Mouse (Mus musculus) c-Kit-positive CD71-positive TER-119-positive erythroid progenitor cells, embryonic 14.5 days (primary cell): ENCODE results near the gene Ddx28.
A peak's percentile ranks its signal among the peaks of the same experiment; 100 is the strongest.

ENCODE experiments used
- DNase-seq: peaks from one replicate; pipeline ENCODE4 v3.0.0-alpha.2; 2013; ENCODE audit warnings: low spot score

Gene Ddx28

DNA sequence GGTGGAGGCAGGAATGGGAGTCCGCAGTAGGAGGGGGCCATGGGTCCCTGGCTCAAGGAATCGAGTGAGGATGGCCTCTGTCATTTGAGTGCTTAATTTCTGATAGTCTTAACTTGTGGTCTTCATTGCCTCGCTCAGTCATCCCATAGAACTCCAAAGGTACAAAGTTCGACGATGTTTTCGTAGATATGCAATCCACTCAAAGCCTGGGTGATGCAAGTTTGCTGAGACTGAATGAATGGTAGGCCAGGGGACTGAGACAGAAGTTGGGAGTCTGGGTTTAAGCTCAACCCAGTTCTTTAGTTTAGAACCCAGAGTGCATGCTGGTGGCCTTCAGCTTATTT lies at the start of gene Ddx28:
Ddx28 (minus strand) TSS at position 240 of the 344 bp plus-strand sequence.
- DNase-seq: peak; percentile 62

DNA sequence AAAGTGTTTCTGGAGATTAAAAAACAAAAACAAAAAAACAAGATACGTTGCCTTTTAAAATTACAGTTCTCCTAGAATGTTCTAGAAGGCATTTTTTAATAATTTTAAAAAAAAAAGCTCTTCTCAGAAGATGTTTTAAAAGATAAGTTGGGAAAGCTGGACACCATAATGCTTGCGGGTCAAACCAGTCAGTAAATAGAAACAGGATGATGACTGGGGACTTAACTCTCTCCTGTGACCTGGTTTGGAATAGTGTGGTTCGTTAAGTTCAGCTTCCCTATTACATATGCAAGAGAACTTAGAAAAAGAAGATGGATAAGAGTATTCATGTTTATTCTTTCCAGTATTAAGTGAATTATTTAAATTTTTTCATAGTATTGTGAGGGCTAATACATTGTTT lies 48.8 kb upstream of the Ddx28 start:
- DNase-seq: peak; percentile 37

DNA sequence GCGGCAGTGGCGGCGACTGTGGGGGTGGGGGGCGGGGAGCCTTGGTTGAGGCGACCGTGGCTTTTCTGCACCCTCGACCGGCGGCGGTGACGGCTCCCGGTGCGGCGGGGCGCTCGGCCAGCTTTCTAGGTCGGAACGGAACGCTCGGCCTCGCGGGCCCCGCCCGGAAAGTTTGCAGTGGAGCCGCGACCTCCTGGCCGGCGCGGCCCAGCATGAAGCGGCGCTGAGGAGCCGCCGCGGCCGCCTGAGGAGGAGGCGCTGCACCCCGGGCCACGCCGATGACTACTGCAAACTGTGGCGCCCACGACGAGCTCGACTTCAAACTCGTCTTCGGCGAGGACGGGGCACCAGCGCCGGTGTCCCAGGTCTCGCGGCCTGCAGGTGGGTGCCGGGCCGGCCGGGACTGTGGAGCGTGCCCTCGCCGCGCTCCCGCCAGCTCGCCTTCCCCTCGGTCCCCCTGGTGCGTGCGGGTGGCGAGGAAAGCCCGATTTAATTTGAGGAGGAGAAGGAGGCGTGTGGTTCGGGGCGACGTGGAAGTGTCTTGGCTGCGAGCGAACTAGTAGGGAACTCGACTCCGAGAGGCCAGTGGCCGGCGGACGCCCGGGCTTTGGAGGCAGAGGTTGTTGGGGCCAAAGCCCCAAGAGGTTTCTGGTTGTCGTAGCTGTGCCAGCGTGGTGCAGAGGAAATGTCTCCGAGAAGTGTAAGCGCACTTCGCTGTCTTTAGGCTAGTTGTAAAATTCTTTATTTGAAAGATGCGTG lies 48.1 kb upstream of the Ddx28 start:
- peak; percentile 53 for DNase-seq

GRCm38 (mm10) chr8:106058731-106059612 lies 47.3 kb upstream of the Ddx28 start, which contains the start of gene Nfatc3:
Gene Nfatc3, plus strand, starts transcription at chr8:106058840.
- peak; percentile 93 for DNase-seq

GRCm38 (mm10) chr8:106056455-106056982 lies 44.8 kb upstream of the Ddx28 start:
- DNase-seq: no peak

DNA sequence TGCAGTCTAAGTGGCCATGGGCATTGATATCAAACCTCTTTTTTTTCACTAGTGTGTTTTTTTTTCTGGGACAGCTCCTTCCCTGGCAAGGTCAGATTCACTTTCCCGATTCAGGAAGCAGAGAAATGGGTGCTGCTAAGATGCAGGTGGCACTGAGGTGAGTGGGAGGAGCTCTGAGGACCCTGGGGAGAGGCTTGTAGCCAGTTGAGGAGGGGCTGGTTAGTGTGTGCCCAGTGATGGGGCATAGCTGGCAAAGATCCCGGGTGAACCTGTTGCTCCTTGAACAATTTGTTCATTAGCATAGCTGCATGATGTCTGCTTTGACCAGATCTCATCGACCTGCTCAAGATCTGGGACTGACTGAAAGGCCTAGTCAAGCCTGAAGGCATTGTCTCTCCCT lies 43.4 kb upstream of the Ddx28 start:
- DNase-seq: no peak

- DNase-seq: no peak
Observed at GRCm38 (mm10) chr8:106054190-106054811, 42.6 kb upstream of the Ddx28 start.

GRCm38 (mm10) chr8:106052510-106053089 lies 40.9 kb upstream of the Ddx28 start:
- DNase-seq: no peak

DNA sequence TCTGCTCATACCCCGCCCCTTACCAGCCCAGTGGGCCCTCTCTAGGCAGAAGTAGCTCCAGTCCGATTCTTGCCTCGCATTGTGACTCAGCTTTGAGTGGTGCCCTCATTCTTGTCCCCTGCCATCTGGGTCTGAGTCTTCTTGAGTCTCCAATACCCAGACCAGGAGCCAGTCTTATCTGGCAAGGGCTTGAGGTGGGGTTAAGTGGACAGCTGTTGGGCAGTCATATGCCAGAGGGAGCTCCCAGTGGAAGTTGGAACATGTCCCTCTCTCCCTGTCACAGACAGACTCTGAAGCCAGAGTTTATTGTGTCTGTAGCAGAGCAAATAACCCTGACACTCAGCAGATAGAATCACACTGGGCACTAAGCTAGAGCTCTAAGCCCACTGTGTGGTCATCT lies 39.4 kb upstream of the Ddx28 start:
- DNase-seq: no peak

DNA sequence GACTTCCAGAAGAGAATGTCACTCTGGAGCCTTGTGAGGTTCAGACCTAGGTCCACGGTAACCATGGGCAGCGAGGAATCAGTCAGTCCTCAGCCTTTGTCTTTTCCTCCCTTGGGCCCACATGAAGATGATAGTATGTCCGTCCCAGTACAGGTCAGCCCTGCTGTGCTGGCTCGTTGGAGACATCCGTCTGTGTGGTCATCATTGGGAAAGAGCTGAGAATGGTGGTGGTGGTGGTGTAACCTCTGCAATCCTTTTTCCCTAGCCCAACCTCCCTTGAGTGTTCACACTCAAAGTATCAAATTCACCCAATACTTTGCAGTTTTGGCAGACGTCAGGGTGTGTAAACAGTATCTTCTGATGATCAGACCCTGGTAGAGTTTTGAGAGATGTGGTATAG lies 38.2 kb upstream of the Ddx28 start:
- no peak for DNase-seq

DNA sequence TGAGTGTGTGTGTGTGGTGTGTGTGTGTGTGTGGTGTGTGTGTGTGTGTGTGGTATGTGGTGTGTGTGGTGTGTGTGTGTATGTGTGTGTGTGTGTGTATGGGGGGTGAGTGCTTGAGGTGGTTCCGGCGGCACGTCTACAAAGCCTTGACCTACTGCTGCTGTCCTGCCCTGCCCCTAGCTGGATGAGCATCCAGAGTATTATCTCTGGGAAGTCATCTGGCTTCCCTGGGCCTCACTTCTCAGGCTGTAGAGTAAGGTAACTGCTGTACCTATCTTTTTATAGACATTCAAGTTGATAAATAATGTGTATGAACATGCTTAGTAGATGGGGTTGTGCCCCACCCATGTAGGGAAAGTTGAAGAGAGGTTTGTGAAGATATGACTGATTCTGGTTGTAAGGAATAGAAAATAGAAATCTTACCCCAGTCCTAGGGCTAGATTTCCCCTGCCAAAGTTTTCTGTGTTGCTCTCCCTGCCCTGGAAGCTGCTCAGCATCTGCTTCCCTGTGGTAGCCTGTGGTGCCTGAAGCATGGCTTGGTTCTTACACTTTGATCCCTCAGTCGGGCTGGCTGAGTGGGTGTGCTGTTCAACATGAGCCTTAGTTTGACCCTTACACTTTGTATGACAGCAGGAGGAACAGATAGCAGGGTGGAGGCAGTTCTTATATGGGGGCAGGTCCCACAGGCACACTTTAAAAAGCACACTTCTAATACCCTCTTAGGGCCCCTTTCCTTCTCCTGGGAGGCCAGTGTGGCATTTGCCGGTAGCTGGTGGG lies 36.4 kb upstream of the Ddx28 start:
- DNase-seq: peak; percentile 26

DNA sequence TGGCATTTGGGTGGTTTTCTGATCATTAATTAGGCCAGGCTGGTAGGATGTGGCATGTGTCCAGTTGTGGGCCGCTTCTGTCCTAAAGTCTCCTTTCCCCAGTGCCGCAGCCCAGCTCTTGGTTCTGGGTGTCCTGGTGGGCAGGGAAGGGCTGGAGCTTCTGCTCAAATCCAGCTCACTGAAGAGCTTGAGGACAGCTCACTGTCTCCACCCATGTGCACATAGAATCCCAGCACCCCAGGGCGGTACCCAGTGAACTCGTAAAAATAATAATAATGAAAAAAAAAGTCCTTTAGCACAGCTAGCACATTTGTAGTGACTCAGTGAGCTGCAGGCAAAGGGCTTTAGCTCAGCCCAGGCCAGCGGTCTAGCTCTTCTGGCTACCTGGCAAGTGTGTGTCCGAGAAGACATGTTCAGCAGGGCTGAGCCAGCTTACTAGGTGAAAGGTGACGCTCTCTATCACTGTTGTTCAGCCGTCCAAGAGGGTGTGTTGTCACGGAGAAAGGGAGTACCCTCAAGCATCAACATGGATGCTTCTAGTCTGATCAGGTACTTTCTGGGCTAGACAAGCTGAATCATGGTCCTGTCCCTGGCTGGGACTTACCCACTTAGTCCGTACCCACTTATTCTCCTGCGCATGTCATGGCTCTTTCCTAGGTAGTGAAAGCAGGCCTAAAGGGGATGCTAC lies 35.3 kb upstream of the Ddx28 start:
- DNase-seq: peak; percentile 58

DNA sequence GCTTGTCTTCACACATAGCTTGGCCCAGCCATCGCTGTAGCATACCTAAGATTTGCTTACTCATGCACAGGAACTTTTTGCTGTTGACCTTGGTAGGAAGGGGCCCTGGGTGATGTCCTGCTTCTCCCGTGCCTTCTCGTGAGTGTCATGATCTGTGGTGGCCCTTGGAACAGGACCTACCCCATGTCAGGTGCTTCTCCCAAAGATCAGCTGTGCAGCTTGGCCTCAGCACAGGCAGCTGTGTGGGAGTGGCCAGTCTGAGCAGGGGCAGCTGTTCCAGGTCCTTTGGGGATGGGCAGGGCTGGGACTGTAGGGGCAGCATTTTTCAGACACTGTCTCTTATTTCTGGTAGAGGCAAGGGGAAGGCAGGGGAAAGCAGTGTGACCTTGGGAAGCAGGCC lies 32.5 kb upstream of the Ddx28 start:
- DNase-seq: no peak

- DNase-seq: no peak
Observed at GRCm38 (mm10) chr8:106043055-106043454, 31.4 kb upstream of the Ddx28 start.

- DNase-seq: no peak
Observed at GRCm38 (mm10) chr8:106040218-106040617, 28.5 kb upstream of the Ddx28 start.

GRCm38 (mm10) chr8:106039605-106040004 lies 27.9 kb upstream of the Ddx28 start:
- DNase-seq: no peak

DNA sequence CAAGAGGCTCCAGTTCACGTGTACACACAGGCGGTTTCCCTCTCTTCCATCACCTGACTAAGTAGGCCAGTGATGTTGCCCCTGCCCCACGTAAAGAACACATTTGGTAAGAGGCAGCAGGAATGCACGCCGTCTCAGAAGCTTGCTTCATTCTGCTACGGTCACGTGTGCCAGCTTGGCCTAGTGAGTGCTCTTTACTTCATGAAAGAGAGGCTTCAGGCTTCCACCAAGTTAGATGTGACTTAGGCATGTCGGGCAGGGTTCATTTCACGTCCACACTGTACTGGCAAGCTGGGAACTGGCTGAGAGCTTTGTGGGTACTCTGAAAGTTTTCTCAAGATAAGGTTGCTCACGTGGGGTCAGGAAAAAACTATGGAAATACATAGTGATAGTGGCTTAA lies 27.0 kb upstream of the Ddx28 start:
- no peak for DNase-seq

GRCm38 (mm10) chr8:106022483-106022882 lies 10.8 kb upstream of the Ddx28 start:
- DNase-seq: peak; percentile 80

- DNase-seq: peak; percentile 29
Observed at GRCm38 (mm10) chr8:106018039-106018438, 6.4 kb upstream of the Ddx28 start.

GRCm38 (mm10) chr8:106017130-106017529 lies 5.4 kb upstream of the Ddx28 start:
- no peak for DNase-seq

DNA sequence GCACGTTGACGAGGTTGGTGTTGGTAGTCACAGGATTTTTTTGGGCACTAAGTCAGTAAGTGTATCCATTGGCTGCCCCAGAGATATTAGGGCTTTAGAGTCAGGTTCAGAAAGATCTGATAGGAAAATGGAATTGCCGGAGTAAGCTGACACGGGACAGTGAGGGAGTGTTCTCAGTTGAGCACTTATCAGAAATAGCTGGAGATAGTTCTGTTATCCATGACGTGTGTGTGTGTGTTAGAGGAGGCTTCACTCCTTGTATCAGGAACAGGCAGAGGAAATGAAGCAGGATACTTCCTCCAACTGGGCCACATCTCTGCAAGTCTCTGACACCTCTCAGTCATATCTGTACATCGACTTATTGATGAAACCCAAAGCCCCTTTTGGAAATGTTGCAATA lies 4.6 kb upstream of the Ddx28 start:
- DNase-seq: no peak
